Mouse (Mus musculus) common myeloid progenitor, adult 5-6 weeks (primary cell): ENCODE measurements around the gene Ciz1. TPM values are rescaled to one million over a fixed set of nuclear protein-coding genes. Genes with fewer than 3 reads are reported as not detected.

Experiments
- ATAC-seq: replicated peaks from 2 replicates; pipeline ENCODE4 v1.8.0; 2016; ENCODE audit warnings: low read depth, mild to moderate bottlenecking, moderate TSS enrichment, inconsistent platforms; ENCODE audit not compliant: poor library complexity, severe bottlenecking
- total RNA-seq: library from RNA; stranded (forward); fragments of 200-1000, 187-1606 nt; gene quantifications from 2 replicates; pipeline ENCODE4 v1.2.3, GENCODE M21; 2017

Ciz1 gene
- total RNA-seq, 1 experiment from 2014 or later, result 76.5 TPM

GRCm38 (mm10) chr2:32363376-32364106 lies 11.4 kb downstream of the Ciz1 start:
- ATAC-seq, result peak; percentile 26

GRCm38 (mm10) chr2:32364121-32364520 lies 12.0 kb downstream of the Ciz1 start:
- ATAC-seq, result no peak

GRCm38 (mm10) chr2:32367315-32367714 lies 15.2 kb downstream of the Ciz1 start:
- no peak for ATAC-seq

GRCm38 (mm10) chr2:32374191-32374590 lies 22.1 kb downstream of the Ciz1 start:
- ATAC-seq, result no peak

- no peak for ATAC-seq
Observed at GRCm38 (mm10) chr2:32375317-32375940, 23.3 kb downstream of the Ciz1 start.

- ATAC-seq, result no peak
Observed at GRCm38 (mm10) chr2:32376963-32377362, 24.8 kb downstream of the Ciz1 start.

- ATAC-seq, result no peak
Observed at GRCm38 (mm10) chr2:32380001-32380500, 27.9 kb downstream of the Ciz1 start.

GRCm38 (mm10) chr2:32381141-32381774 lies 29.1 kb downstream of the Ciz1 start:
- ATAC-seq, result 0 out of 2 replicates have a peak, but pooled peaks have one; percentile 10

- peak; percentile 94 for ATAC-seq
Observed at GRCm38 (mm10) chr2:32381775-32382223, 29.7 kb downstream of the Ciz1 start, which contains the start of gene 1110008P14Rik. TSS of gene 1110008P14Rik (minus strand) at chr2:32381938.

- ATAC-seq, result no peak
Observed at GRCm38 (mm10) chr2:32382689-32383088, 30.6 kb downstream of the Ciz1 start.

GRCm38 (mm10) chr2:32387706-32388490 lies 35.8 kb downstream of the Ciz1 start, which contains the start of gene Lcn2:
TSS of gene Lcn2 (minus strand) at chr2:32388252.
- ATAC-seq, result no peak

- no peak for ATAC-seq
Observed at GRCm38 (mm10) chr2:32389157-32389556, 37.0 kb downstream of the Ciz1 start.

- no peak for ATAC-seq
Observed at GRCm38 (mm10) chr2:32390871-32391270, 38.7 kb downstream of the Ciz1 start.

GRCm38 (mm10) chr2:32392063-32392462 lies 39.9 kb downstream of the Ciz1 start:
- no peak for ATAC-seq

- peak; percentile 28 for ATAC-seq
Observed at GRCm38 (mm10) chr2:32394973-32395372, 42.8 kb downstream of the Ciz1 start.

GRCm38 (mm10) chr2:32395484-32395945 lies 43.4 kb downstream of the Ciz1 start, which contains the start of gene Ptges2:
TSS of gene Ptges2 (plus strand) at chr2:32395896.
- ATAC-seq, result peak; percentile 81

- peak; percentile 86 for ATAC-seq
Observed at GRCm38 (mm10) chr2:32395946-32396621, 44.0 kb downstream of the Ciz1 start.

- ATAC-seq, result no peak
Observed at GRCm38 (mm10) chr2:32396695-32397094, 44.6 kb downstream of the Ciz1 start.

- peak; percentile 93 for ATAC-seq
Observed at GRCm38 (mm10) chr2:32404663-32405062, 52.5 kb downstream of the Ciz1 start.
